Mouse (Mus musculus) ovary, postnatal 14 days (tissue): ENCODE measurements around the gene Fbxl5.

ENCODE experiments used
- DNase-seq: peaks from one replicate; pipeline ENCODE4 v3.0.0; 2022; ENCODE audit warnings: low spot score

The Fbxl5 gene

GRCm38 (mm10) chr5:43781977-43782930 lies 39.2 kb downstream of the Fbxl5 start:
- DNase-seq = peak; percentile 69

GRCm38 (mm10) chr5:43781423-43781976 lies 39.9 kb downstream of the Fbxl5 start:
- DNase-seq = no peak

- DNase-seq = no peak
These were observed 42.9 kb downstream of the Fbxl5 start for GRCm38 (mm10) chr5:43778583-43778982.

GRCm38 (mm10) chr5:43776993-43777392 lies 44.4 kb downstream of the Fbxl5 start:
- DNase-seq = no peak

- DNase-seq = no peak
These were observed 45.0 kb downstream of the Fbxl5 start for GRCm38 (mm10) chr5:43776407-43776806.

- DNase-seq = no peak
These were observed 49.9 kb downstream of the Fbxl5 start for GRCm38 (mm10) chr5:43771555-43771954.

- no peak for DNase-seq
These were observed 50.7 kb downstream of the Fbxl5 start for GRCm38 (mm10) chr5:43770618-43771354.

- DNase-seq = no peak
These were observed 72.3 kb downstream of the Fbxl5 start for GRCm38 (mm10) chr5:43749092-43749491.

GRCm38 (mm10) chr5:43748039-43748438 lies 73.4 kb downstream of the Fbxl5 start:
- DNase-seq = no peak

GRCm38 (mm10) chr5:43745156-43745555 lies 76.3 kb downstream of the Fbxl5 start:
- DNase-seq = no peak

GRCm38 (mm10) chr5:43744187-43744586 lies 77.3 kb downstream of the Fbxl5 start:
- DNase-seq = no peak

GRCm38 (mm10) chr5:43732381-43732780 lies 89.1 kb downstream of the Fbxl5 start:
- no peak for DNase-seq

GRCm38 (mm10) chr5:43728375-43729165 lies 92.9 kb downstream of the Fbxl5 start:
- no peak for DNase-seq

GRCm38 (mm10) chr5:43723830-43724229 lies 97.6 kb downstream of the Fbxl5 start:
- DNase-seq = no peak

GRCm38 (mm10) chr5:43722452-43722783 lies 99.0 kb downstream of the Fbxl5 start:
- DNase-seq = no peak

GRCm38 (mm10) chr5:43721538-43722451 lies 99.6 kb downstream of the Fbxl5 start:
- DNase-seq = no peak

GRCm38 (mm10) chr5:43699240-43699639 lies 122.2 kb downstream of the Fbxl5 start:
- no peak for DNase-seq

- no peak for DNase-seq
These were observed 124.3 kb downstream of the Fbxl5 start for GRCm38 (mm10) chr5:43697133-43697532.
